Mouse (Mus musculus) midbrain, embryonic 15.5 days (tissue): ENCODE measurements around the gene Ubc. TPM values are rescaled to one million over a fixed set of nuclear protein-coding genes. Genes with fewer than 3 reads are reported as not detected.

ENCODE experiments used
- ATAC-seq: fragments of 200-750 bp; cut with Nextera tagmentation; replicated peaks from 2 replicates; pipeline ENCODE4 v1.8.0; 2017; ENCODE audit warnings: moderate TSS enrichment
- H3K27ac ChIP-seq: fragments of 300-500 bp; sonication (generic); 2 replicates; pipeline ENCODE4 v1.5.1; 2015; ENCODE audit warnings: mild to moderate bottlenecking, inconsistent platforms
- H3K27me3 ChIP-seq: fragments of 300-500 bp; sonication (generic); replicated peaks from 2 replicates; pipeline ENCODE4 v1.6.1; 2015; ENCODE audit warnings: inconsistent platforms
- H3K36me3 ChIP-seq: fragments of 300-500 bp; sonication (generic); replicated peaks from 2 replicates; pipeline ENCODE4 v1.6.1; 2015; ENCODE audit warnings: inconsistent platforms
- H3K4me1 ChIP-seq: fragments of 300-500 bp; sonication (generic); 2 replicates; pipeline ENCODE4 v1.6.1; 2015; ENCODE audit warnings: inconsistent platforms
- H3K4me2 ChIP-seq: fragments of 300-500 bp; sonication (generic); 2 replicates; pipeline ENCODE4 v1.6.1; 2015; ENCODE audit warnings: inconsistent platforms, mild to moderate bottlenecking, moderate library complexity
- H3K4me3 ChIP-seq: fragments of 300-500 bp; sonication (generic); 2 replicates; pipeline ENCODE4 v1.5.1; 2015; ENCODE audit warnings: mild to moderate bottlenecking, inconsistent platforms
- H3K9ac ChIP-seq: fragments of 300-500 bp; sonication (generic); 2 replicates; pipeline ENCODE4 v1.6.1; 2015; ENCODE audit warnings: mild to moderate bottlenecking, inconsistent platforms
- H3K9me3 ChIP-seq: fragments of 300-500 bp; sonication (generic); 2 replicates; pipeline ENCODE4 v1.6.1; 2016; ENCODE audit warnings: inconsistent platforms
- WGBS: fragments of 180-500 bp; shearing (Covaris S2); methylation state at CpG from one replicate; pipeline ENCODE4 v1.1.7; 2015; ENCODE audit warnings: mixed read lengths; 5-methylcytosine and 5-hydroxymethylcytosine counted together
- polyA plus RNA-seq: library from polyadenylated mRNA; unstranded; fragments of >200 nt; fragmentation: Nextera tagmentation; extraction: Ambion mirVana; gene quantifications from 2 replicates; pipeline ENCODE4 v1.2.1, GENCODE M21; 2015

The Ubc gene
- polyA plus RNA-seq, 1 experiment from 2014 or later = 1,496 TPM

- H3K4me2 ChIP-seq = no peak overlapping the region
- H3K4me1 ChIP-seq = no peaks in the 10 kb centered on the region
- no peak overlapping the region for H3K27ac ChIP-seq
- no peaks in the 10 kb centered on the region for H3K9me3 ChIP-seq
- no peaks in the 10 kb centered on the region for H3K27me3 ChIP-seq
- ATAC-seq = no peak; the same call in 1 of the 2 replicates
- H3K4me3 ChIP-seq = no peak overlapping the region
- no peak overlapping the region for H3K9ac ChIP-seq
- H3K36me3 ChIP-seq = no peaks in the 10 kb centered on the region
- 5% methylated on average over 4 of the region's 4 CpGs for WGBS
Observed at GRCm38 (mm10) chr5:125368568-125368967, 21.4 kb downstream of the Ubc start.

- 73% methylated on average over 5 of the region's 5 CpGs for WGBS
- ATAC-seq = no peak
- H3K27ac ChIP-seq = no peak overlapping the region
Observed at GRCm38 (mm10) chr5:125368156-125368555, 21.8 kb downstream of the Ubc start.

GRCm38 (mm10) chr5:125364851-125365429, 25.1 kb downstream of the Ubc start:
- H3K4me3 ChIP-seq = no peak overlapping the region
- H3K4me2 ChIP-seq = no peak overlapping the region
- WGBS = 84% methylated on average over 4 of the region's 4 CpGs
- no peaks in the 10 kb centered on the region for H3K27me3 ChIP-seq
- ATAC-seq = no peak
- no peaks in the 10 kb centered on the region for H3K4me1 ChIP-seq
- H3K9me3 ChIP-seq = no peaks in the 10 kb centered on the region
- no peak overlapping the region for H3K27ac ChIP-seq
- H3K9ac ChIP-seq = no peak overlapping the region
- no peaks in the 10 kb centered on the region for H3K36me3 ChIP-seq

More at GRCm38 (mm10) chr5:125368156-125368555, 21.8 kb downstream of the Ubc start:
- Histone ChIP-seq H3K27me3 (no peaks in the 10 kb centered on the region), H3K4me1 (no peaks in the 10 kb centered on the region), H3K4me2 (no peak overlapping the region), H3K9me3 (no peaks in the 10 kb centered on the region), H3K4me3 (no peak overlapping the region), H3K36me3 (no peaks in the 10 kb centered on the region), H3K9ac (no peak overlapping the region)

- Histone ChIP-seq H3K4me1 (no peaks in the 10 kb centered on the region), H3K4me2 (no peak overlapping the region), H3K27me3 (no peaks in the 10 kb centered on the region), H3K9me3 (no peaks in the 10 kb centered on the region), H3K36me3 (no peaks in the 10 kb centered on the region), H3K9ac (no peak overlapping the region), H3K4me3 (no peak overlapping the region), H3K27ac (no peak overlapping the region)
- ATAC-seq = no peak
- WGBS = 82% methylated on average over 7 of the region's 7 CpGs
Observed at GRCm38 (mm10) chr5:125363894-125364293, 26.1 kb downstream of the Ubc start.

GRCm38 (mm10) chr5:125360981-125361510, 29.0 kb downstream of the Ubc start:
- WGBS = 66% methylated on average over 16 of the region's 16 CpGs
- H3K9me3 ChIP-seq = no peaks in the 10 kb centered on the region

GRCm38 (mm10) chr5:125360566-125360965, 29.4 kb downstream of the Ubc start:
- WGBS = 46% methylated on average over 9 of the region's 9 CpGs

More at GRCm38 (mm10) chr5:125360981-125361510, 29.0 kb downstream of the Ubc start:
- Histone ChIP-seq H3K4me3 (no peak overlapping the region), H3K36me3 (no peaks in the 10 kb centered on the region), H3K4me2 (no peak overlapping the region), H3K9ac (no peak overlapping the region), H3K4me1 (no peaks in the 10 kb centered on the region), H3K27me3 (no peaks in the 10 kb centered on the region), H3K27ac (no peak overlapping the region)
- no peak for ATAC-seq

GRCm38 (mm10) chr5:125358270-125358608, 31.8 kb downstream of the Ubc start:
- no peak overlapping the region for H3K4me3 ChIP-seq
- H3K9me3 ChIP-seq = no peaks in the 10 kb centered on the region
- H3K9ac ChIP-seq = no peak overlapping the region
- no peaks in the 10 kb centered on the region for H3K27me3 ChIP-seq
- H3K4me1 ChIP-seq = peaks cover 7% of the 10 kb centered on the region; the same call in 1 of the 2 replicates
- no peak overlapping the region for H3K4me2 ChIP-seq
- H3K36me3 ChIP-seq = no peaks in the 10 kb centered on the region
- no peak for ATAC-seq
- WGBS = 80% methylated on average over 5 of the region's 5 CpGs
- H3K27ac ChIP-seq = no peak overlapping the region

More at GRCm38 (mm10) chr5:125360566-125360965, 29.4 kb downstream of the Ubc start:
- Histone ChIP-seq H3K27ac (no peak overlapping the region), H3K4me2 (no peak overlapping the region), H3K9ac (no peak overlapping the region), H3K4me3 (no peak overlapping the region), H3K4me1 (no peaks in the 10 kb centered on the region), H3K36me3 (no peaks in the 10 kb centered on the region), H3K27me3 (no peaks in the 10 kb centered on the region), H3K9me3 (no peaks in the 10 kb centered on the region)
- no peak for ATAC-seq

- no peaks in the 10 kb centered on the region for H3K36me3 ChIP-seq
- no peak overlapping the region for H3K9ac ChIP-seq
- no peak overlapping the region for H3K4me3 ChIP-seq
- H3K27ac ChIP-seq = no peak overlapping the region
- 74% methylated on average over 12 of the region's 12 CpGs for WGBS
- H3K27me3 ChIP-seq = no peaks in the 10 kb centered on the region
- ATAC-seq = no peak
- no peaks in the 10 kb centered on the region for H3K9me3 ChIP-seq
- peaks cover 7% of the 10 kb centered on the region; the same call in 1 of the 2 replicates for H3K4me1 ChIP-seq
- H3K4me2 ChIP-seq = no peak overlapping the region
Observed at GRCm38 (mm10) chr5:125357543-125358269, 32.3 kb downstream of the Ubc start.

GRCm38 (mm10) chr5:125355650-125356049, 34.4 kb downstream of the Ubc start:
- WGBS = 71% methylated on average over 7 of the region's 7 CpGs
- no peak overlapping the region for H3K4me3 ChIP-seq
- H3K9ac ChIP-seq = no peak overlapping the region
- no peak for ATAC-seq
- H3K4me2 ChIP-seq = no peak overlapping the region
- H3K27ac ChIP-seq = no peak overlapping the region
- no peaks in the 10 kb centered on the region for H3K36me3 ChIP-seq
- peaks cover 7% of the 10 kb centered on the region; the same call in 1 of the 2 replicates for H3K4me1 ChIP-seq
- no peaks in the 10 kb centered on the region for H3K9me3 ChIP-seq
- no peaks in the 10 kb centered on the region for H3K27me3 ChIP-seq

GRCm38 (mm10) chr5:125354885-125355492, 35.0 kb downstream of the Ubc start:
- ATAC-seq = 0 out of 2 replicates have a peak, but pooled peaks have one; percentile 30
- H3K9me3 ChIP-seq = no peaks in the 10 kb centered on the region
- H3K4me1 ChIP-seq = peaks cover 7% of the 10 kb centered on the region; the same call in 1 of the 2 replicates
- H3K36me3 ChIP-seq = no peaks in the 10 kb centered on the region
- H3K27me3 ChIP-seq = no peaks in the 10 kb centered on the region
- no peak overlapping the region for H3K4me3 ChIP-seq
- H3K27ac ChIP-seq = peak overlapping the region; percentile 56
- WGBS = 48% methylated on average over 7 of the region's 7 CpGs
- H3K9ac ChIP-seq = no peak overlapping the region
- no peak overlapping the region for H3K4me2 ChIP-seq

GRCm38 (mm10) chr5:125352781-125353294, 37.2 kb downstream of the Ubc start:
- H3K4me3 ChIP-seq = no peak overlapping the region
- no peaks in the 10 kb centered on the region for H3K9me3 ChIP-seq
- H3K27me3 ChIP-seq = no peaks in the 10 kb centered on the region
- no peak overlapping the region for H3K4me2 ChIP-seq
- peaks cover 7% of the 10 kb centered on the region; the same call in 1 of the 2 replicates for H3K4me1 ChIP-seq
- H3K9ac ChIP-seq = no peak overlapping the region
- WGBS = 96% methylated on average over 5 of the region's 5 CpGs
- H3K36me3 ChIP-seq = no peaks in the 10 kb centered on the region
- no peak for ATAC-seq
- no peak overlapping the region for H3K27ac ChIP-seq

- Histone ChIP-seq H3K4me2 (no peak overlapping the region), H3K4me3 (no peak overlapping the region), H3K9me3 (no peaks in the 10 kb centered on the region), H3K9ac (no peak overlapping the region), H3K27me3 (no peaks in the 10 kb centered on the region), H3K4me1 (peaks cover 7% of the 10 kb centered on the region; the same call in 1 of the 2 replicates), H3K27ac (no peak overlapping the region), H3K36me3 (no peaks in the 10 kb centered on the region)
- ATAC-seq = no peak
- WGBS = 94% methylated on average over 5 of the region's 5 CpGs
Observed at GRCm38 (mm10) chr5:125351939-125352338, 38.1 kb downstream of the Ubc start.
